Mouse (Mus musculus): ENCODE results near the gene Furin.

Furin gene

DNA sequence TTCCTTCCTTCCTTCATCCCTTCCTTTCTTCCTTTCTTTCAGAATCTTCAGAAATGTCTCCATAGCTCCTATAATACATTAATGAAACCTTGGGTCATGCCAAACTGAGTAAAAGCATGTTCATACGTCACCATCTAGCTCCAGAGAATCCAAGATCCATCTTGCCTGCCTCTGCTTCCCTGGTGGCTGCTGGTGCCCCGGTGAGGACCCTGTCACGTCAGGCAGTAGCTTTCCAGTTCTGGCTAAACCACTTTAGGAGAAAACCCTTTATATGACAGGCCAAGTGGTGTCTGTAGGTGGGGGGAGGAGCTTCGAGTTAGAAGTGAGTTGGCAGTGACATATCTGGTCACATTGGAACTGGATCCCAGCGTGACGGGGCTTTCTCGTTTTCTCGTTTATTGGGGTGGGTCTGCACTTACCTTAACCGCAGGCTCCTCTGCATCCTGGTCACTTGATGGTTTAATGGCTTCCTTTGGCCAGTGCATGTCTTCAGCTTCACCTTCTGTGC, at the start of gene Furin:
Furin (minus strand) TSS at position 249 of the 508 bp plus-strand sequence.
- DNase-seq (ENCODE audit: low spot score in 2 of 2): no peak

DNA sequence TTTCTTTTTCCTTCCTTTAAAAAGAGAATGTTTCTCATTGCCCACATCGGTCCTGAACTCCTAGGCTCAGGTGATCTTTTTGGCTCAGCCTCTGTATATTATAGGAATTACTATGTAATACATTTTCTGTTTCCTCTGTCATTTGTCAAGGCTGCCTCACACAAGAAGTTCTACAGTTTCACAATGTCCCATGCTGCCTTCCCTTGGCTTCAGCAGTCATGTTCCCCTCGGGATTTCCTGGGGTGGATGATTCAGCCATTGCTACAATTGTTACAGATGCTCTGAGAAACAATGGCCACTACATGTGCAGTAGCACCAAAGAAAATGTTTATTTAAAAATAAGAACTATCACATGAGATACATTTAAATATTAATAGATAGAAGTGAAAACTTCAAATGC, 49.5 kb upstream of the Furin start:
- no peak for DNase-seq (ENCODE audit: low spot score in 2 of 2)

DNA sequence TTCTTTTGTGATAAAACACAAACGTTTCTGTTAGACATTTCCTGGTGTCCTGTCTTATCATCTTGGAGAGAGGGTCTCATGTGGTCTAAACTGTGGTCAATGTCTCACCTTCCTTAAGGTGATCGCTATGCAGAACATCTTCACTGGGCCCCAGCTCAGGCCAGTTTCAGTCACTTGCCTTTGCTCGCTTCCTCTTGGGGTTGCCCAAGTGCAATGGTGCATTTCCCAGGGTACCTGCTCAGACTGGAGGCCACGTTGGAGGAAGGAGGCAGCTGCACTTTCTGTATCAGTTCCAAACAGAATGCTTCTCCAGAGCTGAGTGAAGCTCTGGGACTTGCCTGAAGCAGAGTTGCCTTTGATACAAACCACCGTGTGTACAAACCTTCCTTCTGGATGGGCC, 48.8 kb upstream of the Furin start:
- DNase-seq (ENCODE audit: low spot score in 2 of 2): no peak

DNA sequence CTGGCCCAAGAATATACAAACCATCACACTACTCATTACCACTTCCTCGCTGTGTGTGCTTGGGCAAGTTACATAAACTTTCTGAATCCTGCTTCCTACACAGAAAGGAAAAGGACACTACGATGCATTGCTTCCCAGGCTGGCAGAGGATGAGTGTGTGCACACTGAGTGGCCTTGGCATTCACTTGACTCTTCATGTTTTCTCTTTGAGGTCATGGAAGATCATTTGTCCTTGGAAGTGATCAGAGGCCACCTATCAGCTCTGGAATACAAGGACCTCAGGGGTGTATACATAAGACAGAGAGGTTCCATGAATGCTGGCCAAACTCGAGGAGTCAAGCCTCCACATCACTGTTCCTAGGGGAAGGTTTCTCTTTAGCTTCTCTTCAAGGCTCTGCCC, 47.9 kb upstream of the Furin start:
- no peak for DNase-seq (ENCODE audit: low spot score in 2 of 2)

DNA sequence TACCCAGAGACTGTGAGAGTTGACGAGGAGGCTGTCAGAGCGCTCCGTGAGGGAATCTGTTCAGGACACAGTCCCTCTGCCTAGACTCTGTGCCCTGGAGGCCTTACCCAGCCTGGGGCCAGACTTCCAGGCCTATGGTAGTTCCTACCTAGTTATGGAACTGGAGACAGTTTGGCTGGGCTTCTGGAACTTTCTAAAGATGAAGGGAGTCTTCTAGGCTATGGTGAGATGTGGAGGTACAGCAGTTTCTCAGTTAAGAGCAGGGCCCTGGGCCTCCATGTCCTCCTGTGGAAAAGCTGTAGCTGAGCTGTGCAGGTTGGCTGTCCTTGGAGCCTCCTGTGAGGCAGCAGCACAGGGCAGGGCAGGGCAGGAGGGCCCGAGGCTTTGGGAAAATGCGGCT, 47.0 kb upstream of the Furin start:
- DNase-seq (ENCODE audit: low spot score in 2 of 2): no peak

DNA sequence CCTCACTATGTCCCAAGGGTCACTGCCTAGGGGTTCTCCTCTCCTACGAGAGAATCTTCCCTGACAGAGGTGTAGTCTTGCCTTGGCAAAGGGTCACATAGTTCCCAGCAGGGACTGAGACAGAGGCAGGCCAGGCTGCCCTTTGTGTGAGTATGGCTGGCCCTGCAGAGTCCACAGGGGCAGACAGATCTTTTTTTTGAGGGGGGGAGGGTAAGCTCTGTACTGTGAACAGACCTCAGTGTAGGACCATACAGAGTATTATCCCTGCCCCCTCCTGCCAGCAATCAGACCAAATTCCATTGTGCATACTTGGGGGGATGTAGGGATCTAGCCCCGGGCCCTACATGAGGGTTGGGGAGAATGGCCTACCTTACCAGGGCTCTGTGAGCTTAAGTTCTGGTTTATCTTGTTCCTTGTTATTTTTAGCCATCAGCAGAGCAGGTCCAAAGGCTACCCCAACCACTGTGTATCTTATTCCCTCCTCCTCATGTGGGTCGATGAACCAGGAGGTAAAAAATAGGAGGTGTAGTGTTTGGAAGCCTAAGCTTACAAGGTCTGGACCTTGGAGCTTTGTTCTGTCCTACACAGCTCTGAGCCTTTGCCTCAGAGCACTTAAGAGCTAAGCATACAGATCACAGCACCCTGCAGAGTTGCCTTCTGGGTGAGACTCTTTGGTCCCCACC, 46.5 kb upstream of the Furin start:
- no peak for DNase-seq (ENCODE audit: low spot score in 2 of 2)

DNA sequence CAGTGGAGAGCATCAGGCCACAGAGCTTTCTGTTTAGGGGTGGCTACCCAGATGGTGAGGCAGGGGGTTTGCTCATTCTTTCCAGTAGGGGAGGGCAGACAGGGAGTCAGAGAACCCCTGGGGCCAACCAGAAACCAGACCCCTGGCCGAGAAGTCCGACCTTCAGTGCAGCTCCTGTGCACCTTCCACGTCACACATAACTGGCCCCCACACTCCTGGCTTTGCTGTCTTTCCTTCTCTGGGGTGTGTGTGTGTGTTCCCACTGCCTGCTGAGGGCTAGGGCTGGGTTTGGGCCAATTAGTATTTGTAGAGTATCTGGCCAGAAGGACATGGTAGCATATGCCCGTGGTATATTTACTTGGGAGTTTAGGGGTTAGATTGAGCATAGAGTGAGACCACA, 45.1 kb upstream of the Furin start:
- no peak for DNase-seq (ENCODE audit: low spot score in 2 of 2)

DNA sequence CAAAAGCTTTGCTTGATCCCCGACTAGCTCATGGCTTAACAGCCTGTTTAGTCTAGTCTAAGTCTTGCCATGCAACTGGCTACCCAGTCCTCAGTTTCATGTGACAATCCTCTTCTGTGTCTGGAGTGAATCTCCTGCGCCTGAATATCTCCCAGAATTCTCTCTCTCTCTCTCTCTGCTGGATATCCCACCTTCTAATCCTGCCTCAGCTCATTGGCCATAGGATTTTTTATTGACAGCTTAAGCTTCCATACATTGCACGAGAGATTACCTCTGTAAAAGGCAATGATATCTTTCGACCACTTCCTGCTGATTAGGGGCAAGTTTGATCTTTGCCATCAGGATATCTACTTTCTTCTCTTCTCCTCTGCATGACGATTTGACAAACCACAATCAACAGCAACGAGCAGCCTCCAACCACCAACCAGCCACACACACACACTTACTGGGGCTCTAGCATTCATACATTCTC, 44.4 kb upstream of the Furin start:
- DNase-seq (ENCODE audit: low spot score in 2 of 2): no peak

DNA sequence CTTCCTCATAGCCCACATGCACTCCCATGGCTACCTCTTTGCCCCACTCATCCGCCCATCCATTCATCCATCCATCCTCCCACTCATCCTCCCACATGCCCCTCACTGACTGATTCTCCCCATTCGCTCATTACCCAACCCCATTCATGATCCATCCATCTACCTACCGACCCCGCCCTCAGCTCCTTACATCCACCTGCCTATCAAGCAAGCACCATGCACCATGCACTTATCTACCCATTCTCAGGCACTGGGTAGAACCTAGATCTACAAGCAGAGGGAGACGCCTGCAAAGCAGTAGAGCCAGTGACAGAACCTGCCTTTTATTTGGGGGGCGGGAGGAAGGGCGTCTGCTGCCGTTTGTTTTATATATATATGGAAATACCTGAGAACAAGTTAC, 42.1 kb upstream of the Furin start:
- no peak for DNase-seq (ENCODE audit: low spot score in 2 of 2)

DNA sequence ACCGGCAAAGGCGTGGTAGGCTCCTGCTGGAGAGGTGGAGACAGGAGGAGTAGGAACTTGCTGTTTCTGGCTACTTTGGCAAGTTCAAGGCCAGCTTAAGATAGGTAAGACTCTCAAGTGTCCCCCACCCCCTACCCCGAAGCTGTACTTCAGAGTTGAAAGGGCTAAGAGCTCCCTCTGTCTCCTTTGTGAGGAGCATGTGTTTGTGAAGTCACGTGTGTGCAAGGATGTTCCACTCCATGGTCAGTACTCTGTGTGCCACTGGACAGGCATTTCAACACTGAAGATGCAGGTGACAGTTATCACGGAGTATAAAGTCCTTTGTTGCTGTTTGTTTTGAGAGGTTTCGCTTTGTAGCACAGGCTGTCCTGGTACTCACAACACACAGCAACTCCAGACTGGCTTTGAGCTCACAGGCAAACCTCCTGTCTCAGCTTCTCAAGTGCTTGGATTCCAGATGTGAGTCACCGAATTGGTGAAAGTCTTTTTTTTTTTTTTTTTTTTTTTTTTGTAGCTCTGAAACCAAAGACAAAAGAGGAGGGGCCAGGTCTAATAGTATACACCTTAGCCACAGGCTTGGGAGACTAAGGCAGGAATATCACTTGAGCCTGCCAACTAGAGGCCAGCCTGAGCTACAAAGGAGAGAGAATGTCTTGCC, 41.1 kb upstream of the Furin start:
- no peak for DNase-seq (ENCODE audit: low spot score in 2 of 2)

DNA sequence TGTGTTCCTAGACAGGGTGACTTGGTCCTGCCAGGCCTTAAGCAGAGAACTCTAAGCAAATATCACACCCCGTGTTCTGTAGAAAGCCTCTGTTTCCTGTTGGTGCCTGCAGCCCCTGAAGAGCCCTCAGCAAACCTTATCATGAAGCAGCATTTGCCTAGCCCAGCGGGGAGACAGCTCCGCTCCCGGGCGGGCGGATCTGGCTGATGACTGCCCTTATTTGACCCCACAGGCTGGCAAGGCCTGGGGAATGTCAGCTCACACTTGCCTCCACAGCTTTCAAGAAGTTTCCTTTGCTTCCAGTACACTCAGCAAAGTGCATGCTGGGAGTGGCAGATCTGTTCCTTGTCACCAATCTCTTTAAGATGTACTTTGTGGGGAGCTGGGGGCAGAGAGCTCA, 40.3 kb upstream of the Furin start:
- DNase-seq (ENCODE audit: low spot score in 2 of 2): peak; percentile 51 to 55

DNA sequence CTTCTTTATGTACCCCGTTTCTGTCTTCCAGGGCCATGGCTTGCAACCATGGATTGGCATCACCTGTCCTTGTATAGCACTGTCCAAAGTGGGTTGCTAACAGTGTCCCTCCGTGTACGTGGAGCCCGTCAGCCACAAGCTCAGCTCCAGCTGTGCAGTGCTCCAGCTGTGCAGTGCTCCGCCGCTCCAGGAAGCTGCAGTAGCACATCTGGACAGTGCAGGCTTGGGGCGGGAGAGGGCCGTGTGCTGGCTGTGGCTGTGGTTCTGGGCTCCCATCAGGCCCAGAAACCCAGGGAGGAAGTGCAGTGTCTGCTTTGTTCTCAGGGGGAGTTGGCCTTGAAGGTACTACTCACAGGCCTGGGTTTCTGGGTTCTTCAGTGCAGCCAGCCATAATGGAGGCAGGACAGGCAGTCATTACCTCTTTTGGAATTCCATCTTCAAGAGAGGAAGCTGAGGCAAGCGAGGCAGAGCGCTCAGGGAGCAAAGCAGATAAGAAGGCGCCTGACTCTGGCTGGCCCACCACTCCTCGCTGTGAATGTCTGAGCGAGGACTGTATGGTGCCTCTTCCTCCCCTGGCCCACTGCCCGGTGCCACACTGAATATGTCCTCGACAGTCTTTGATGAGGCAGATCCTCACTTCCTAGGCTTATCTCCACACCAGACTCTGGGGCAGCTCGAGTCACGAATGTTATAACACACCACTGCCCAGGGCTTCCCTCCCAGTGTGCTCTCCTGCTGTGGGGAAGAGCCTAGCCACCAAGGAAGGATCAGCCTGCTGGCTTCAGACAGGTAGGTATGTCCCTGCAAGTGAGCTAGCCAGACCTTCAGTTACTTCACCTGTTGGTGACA, 39.4 kb upstream of the Furin start:
- DNase-seq (ENCODE audit: low spot score in 2 of 2): peak in 1 of 2 experiments; percentile 30

DNA sequence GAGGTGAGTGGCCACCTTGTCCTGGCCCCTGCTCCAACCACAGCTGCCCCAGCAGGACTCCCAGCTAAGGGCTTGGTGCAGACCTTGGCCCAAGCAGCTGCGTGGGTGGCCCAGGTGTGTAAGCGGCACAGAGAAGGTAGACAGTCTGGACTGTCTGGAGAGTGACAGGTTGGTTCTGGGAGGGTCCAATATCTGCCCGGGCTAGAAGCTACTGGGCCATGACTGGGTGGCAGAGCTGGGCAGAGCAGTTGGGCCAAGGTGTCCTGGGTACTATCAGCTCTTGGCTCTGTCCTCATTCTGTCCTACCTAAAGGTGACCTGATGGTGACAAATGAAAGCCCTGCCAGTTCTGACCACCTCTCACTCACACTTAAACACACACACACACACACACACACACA, 37.9 kb upstream of the Furin start:
- DNase-seq (ENCODE audit: low spot score in 2 of 2): no peak

DNA sequence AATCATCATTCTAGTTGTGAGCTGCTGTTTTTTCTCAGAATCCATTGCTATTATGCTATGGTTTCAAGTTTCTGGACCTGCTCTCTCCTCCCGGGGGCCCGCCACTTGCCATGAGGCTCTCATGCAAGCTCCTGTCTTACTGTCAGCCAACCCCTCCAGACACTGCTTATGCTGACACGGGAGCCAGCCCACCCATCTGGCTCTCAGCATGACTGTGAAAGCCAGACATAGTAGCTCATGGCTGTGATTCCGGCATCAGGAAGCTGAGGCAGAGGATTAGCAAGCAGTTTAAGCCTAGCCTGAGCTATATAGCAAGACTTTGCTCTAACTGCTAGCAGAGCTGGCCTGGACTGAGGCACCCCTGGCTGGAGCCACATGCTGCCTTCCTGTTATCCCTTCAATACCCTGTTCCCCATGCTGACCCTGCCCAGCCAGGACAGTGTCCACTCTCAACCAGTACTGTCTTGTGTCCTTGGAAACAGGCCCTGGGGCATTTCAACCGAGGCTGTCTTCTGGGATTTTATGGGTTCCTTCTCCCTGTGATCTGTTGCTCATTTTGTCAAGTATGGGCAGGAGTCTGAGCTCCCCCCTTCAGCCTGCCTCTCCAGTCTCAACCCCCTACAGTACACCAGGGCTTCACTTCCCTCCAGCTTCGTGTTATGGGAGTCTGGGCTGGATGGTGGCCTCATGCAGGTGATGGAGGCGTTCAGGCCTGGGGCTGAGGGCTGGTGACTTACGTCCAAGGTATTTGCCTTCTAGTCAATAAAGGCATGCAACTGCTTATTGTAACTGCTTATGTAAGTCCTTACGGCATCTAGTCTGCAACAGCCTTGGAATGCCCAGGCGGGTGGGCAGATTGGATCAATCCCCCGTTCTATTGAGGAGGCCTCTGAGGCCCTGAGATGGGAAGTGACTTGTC, 37.0 kb upstream of the Furin start:
- no peak for DNase-seq (ENCODE audit: low spot score in 2 of 2)

DNA sequence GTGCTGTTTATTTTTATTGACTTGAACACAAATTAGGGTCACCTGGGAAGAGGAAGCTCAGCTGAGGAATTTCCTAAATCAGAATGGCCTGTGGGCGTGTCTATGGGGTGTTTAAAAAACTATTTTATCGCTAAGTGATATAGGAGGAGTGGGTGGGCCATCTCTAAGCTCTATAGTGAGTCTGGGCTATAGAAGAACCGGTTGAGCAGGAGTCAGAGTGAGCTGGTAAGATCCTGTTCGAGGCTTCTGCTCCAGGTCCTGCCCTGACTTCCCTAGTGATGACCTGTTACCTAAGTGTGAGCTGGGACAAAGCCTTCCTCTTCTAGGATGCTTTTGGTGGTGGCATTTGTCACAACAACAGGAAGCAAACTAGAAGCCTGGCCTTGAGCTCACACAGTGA, 35.4 kb upstream of the Furin start:
- DNase-seq (ENCODE audit: low spot score in 2 of 2): no peak

DNA sequence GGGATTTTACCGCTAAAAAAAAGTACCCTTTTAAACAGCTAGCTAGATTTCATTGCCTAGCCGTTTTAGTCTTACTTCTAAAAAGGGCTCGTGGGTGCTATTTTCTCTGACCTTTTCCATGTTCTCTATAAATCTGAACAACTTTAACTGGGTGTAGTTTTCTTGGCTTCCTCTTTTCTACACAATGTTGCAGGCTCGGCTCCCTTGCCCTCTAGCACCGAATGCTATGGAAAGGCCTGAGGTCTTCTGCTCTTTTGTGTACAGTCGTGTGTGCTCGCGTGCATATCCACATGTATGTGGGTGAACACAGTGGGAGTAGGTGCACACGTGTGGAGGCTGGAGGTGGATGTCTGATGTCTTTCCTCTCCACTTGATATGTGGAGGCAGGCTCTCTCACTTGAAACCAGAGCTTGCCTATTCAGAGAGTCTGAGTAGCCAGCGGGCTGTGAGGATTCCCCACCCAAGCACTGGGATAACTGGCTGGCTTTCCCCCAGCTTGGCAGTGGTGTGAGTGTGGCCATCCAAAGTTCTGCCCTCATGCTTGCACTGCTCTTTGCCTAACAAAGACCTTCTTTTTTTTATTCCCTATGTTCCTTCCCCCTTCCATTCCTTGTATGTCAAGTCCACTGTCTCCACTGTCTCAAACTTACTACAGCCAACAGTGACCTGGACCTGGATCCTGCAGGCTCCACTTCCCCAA, 34.7 kb upstream of the Furin start:
- DNase-seq (ENCODE audit: low spot score in 2 of 2): no peak

DNA sequence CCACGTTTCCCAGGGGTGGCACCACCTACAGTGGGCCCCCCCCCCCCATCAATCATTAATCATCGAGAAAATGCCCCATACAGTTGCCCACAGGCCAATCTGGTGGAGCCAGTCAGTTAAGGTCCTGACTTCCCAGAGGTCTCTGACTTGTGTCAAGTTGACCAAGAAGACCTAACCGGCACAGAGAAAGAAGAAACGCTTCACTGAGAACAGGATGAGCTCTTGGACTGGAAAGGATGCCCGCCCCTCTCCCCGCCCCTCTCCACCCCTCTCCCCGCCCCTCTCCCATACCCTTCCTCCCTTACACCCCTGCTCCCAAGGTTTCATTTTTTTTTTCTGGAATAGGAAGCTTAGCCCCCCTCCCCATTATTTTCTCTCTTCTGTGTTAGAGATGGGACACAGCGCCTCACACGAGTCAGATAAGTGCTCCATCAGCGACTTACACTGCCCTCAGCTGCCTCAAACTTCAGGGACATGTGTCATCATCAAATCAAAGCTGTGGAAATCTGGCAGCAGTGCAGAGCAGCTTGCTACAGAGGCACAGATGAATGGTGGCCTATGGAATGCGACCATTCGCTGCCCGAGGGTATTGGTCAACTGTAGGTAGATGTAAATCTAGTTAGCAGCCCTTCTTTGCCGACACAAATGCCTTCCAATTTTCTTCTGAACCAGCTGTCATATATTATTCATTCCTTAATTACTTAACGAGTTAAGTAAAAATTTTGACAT, 34.0 kb upstream of the Furin start:
- DNase-seq (ENCODE audit: low spot score in 2 of 2): no peak

DNA sequence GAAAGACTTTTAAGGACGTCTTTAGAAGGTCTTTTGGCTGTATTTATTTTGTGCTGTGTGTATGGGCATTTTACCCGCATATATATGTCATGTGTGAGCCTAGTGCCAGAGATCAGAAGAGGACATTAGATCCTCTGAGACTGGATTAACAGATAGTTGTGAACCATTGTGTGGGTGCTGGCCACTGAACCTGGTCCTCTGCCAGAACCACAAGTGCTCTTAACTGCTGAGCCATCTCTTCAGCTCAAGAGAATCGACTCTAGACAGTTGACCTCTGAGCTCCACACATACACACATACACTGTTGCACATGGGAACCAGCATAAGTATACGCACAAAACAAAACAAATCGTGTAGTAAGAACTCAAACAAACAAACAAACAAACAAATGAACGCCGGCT, 31.3 kb upstream of the Furin start:
- DNase-seq (ENCODE audit: low spot score in 2 of 2): no peak

DNA sequence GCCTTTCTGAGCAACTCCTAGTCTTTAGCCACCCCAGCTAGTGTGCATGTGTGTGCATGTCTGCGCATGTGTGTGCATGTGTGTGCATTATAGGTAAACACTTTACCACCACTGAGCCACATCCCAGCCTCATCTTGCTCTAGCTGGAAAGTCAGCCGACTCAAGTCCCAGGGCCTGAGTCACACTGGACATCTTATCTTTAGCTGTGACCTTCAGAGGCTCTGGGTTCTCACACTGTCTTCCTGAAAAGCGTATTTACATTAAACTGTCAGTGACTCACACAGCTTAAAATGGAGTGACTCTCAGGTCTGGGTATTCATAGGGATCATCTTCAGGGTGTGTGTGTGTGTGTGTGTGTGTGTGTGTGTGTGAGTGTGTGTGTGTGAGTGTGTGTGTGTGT, 30.4 kb upstream of the Furin start:
- no peak for DNase-seq (ENCODE audit: low spot score in 2 of 2)

DNA sequence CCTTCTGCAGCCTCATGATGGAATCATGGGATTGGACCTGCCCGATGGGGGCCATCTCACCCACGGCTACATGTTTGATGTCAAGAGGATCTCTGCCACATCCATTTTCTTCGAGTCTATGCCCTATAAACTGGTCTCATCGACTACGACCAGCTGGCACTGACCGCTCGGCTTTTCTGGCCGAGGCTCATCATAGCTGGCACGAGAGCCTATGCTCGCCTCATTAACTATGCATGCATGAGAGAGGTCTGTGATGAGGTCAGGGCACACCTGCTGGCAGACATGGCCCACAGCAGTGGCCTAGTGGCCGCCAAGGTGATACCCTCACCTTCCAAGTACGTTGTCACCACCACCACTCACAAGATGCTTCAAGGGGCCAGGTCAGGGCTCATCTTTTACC, 24.4 kb upstream of the Furin start:
- no peak for DNase-seq (ENCODE audit: low spot score in 2 of 2)

Measured in spleen, postnatal 14 days (tissue).